Mouse (Mus musculus) T-cell, adult 2 months (primary cell): ENCODE results near the gene Gm42715.
A peak's percentile ranks its signal among the peaks of the same experiment; 100 is the strongest.
"Not testable (repeated sequence)": the region's sequence is repeated elsewhere in the genome, so short reads cannot be mapped to it uniquely, and the experiment has no call there.

Experiments used
- DNase-seq: peaks from one replicate; pipeline ENCODE4 v3.0.0; 2022; ENCODE audit warnings: low spot score

Gm42715 gene

DNA sequence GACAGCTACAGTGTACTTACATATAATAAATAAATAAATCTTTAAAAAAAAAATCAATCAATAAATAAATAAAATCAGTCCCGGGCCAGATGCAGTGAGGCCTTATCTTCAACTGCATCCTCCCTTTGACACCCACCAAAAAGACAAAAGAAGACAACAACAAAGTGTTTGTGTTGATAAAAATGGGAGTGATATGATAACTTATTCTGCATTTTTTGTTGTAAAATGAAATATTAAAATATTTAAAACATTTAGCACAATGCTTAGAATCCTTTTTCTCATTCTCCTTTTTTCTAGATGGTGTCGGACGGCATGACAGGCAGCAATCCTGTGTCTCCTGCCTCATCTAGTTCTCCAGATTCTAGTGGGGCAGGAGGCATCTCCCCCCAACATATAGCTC is at the start of gene Gm42715:
Gm42715 (plus strand) TSS at position 301 of the 400 bp plus-strand sequence.
- no peak for DNase-seq

DNA sequence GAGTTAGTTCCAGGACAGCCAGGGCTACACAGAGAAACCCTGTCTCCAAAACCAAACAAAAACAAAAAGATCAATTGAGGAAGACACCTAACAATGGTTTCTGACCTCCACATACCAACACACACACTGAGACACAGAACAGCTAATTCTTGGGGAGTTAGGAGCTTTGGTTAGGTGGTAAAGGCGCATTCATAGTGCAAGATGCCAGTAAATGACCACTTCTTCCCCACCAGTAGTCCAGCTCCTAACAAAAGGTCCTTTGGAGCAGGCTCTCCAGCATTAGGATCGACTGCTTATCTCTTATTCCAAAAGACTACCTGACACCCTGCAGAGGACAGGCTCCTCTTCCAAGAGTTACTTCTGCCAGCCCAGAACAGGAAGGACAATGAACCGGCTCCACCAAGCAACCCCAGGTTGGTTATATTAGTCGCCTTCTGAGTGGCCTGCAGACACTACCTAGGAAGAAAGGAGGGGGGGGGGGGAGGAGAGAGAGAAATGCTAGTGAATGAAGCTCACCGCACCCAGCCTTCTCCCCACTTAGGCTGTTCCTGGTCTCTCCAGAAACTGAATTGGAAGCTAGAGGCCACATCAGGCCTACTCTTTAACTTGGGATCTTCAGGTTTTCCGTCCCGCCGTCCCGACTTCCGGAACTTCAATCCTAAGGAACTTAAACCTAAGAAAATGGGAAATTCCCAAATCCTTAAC is 49.2 kb upstream of the Gm42715 start:
- DNase-seq: no peak

DNA sequence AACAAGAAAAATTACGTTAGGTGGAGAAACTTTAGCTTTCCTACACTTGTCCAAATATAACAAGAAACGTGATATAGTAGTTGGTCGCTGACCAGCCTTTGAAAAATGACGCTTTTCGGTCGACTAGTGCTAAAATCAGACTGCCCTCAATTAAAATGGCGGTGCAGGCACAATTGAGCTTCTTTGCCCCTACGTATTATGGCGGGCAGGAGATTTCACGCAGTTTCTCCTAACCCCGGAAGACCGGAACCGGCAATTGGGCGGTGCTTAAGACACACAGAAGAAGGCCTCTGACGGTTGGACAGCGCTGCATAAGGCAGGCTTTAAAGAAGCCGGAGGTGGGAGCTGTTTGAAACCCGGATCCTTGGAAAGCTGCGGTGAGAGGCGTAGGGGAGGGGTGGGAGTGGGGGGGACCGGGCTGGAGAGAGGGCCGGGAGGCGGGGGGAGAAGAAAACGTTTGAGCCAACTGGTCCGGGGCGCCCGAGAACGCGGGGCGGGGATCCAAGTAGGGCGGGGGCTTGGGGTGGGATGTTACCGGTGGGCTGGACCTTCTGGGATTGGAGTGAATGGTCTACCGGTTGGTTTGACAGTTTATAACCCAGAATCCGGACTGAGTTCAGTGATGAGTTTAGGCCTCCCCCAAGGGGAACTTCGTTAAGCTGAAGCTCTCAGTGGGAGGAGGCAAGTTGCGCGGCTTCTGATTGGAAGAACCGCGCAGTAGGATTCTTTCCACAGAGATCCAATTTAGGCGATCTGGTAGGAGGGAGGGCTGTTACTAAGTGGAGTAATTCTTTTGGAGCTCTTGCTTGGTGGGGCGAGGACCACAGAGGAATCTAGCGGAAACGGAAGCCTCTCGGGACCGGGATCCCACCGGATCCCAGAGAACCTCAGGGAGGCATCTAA is 48.4 kb upstream of the Gm42715 start:
- peak; percentile 92 for DNase-seq

DNA sequence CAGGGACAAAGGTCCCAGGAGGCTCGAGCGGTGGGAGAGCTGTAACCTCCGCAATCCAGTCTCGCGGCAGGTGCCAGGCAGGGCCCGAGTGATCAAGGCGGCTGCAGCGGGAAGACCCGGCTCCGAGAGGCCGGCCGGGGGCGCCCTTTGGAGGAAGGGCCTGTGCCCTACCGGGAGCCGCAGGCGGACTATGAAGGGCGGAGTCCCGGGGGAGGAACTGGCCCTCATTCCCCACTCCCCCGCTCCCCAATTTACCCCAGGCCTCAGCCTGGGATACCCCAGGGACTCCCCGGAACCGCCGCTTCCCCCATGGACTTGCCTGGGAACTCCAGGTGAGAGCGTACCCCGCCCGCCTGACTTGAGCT is 47.8 kb upstream of the Gm42715 start:
- peak; percentile 34 for DNase-seq

DNA sequence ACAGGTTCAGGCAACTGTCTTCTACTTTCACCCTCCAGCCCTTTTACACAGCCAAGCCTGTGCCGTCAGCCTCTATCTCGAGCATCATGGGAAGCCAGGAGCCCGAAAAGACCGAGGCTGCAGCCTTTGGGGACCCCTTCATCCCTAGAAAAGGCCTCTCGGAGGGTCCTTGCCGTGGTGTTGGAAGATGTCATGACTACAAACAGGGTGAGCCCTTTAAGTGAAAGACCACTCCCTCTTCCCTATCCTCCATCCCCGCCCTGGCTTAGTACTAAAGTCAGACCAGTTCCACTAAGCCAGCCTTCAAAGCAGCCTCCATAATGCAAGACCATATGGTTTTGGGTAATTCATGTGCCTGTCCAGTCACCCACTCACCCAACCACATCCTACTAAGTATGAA is 47.3 kb upstream of the Gm42715 start:
- no peak for DNase-seq

DNA sequence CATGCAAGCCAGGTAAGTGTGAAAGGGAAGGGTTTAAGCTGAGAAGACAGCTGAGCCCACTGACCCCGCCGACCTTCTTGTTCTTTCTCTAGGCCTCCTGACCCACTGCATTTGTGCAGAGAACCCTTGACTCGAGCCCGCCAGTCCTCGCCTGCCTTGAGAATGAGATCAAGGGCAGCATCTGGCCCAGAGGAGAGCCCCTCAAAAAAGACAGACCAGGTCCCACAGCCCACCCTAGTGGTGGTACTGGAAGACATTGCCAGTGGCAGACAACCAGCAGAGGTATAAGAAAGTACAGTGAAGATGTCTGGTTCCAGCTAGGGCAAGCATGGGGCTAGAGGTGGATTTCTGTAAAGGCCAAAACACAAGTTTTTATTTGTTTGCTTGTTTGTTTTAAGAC is 45.7 kb upstream of the Gm42715 start:
- DNase-seq: no peak

DNA sequence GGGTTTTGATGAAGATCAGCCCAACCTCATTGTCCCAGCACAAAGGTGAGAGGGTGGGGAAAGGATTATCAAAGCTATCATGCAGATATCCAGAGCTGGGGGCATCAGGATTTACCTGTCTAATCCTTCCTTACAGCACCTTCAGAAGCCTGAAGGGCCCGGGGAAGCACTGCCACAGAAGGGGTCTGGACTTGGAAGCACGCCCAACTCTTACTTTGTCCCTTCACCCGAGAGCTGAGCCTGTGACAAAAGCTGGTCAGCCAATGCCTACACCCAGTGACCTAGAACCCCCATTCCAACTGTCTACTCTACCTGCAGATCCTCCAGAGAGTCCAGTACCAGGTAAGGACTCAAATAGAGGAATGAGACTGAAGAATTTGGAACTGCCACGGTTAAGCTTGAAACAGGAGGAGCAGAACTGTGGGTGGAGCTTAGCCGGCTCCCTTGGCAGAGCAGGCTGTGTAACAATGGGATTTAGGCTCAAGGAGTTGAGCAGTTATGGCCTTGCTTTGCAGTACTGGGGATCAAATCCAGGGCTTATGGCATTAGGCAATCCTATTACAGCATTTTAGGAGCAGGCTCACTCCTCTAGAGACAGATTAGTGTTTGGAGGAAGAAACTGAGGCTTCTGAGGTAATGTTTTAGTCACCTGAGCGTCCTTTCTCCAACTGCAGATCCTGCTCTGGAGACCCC is 44.9 kb upstream of the Gm42715 start:
- DNase-seq: no peak

DNA sequence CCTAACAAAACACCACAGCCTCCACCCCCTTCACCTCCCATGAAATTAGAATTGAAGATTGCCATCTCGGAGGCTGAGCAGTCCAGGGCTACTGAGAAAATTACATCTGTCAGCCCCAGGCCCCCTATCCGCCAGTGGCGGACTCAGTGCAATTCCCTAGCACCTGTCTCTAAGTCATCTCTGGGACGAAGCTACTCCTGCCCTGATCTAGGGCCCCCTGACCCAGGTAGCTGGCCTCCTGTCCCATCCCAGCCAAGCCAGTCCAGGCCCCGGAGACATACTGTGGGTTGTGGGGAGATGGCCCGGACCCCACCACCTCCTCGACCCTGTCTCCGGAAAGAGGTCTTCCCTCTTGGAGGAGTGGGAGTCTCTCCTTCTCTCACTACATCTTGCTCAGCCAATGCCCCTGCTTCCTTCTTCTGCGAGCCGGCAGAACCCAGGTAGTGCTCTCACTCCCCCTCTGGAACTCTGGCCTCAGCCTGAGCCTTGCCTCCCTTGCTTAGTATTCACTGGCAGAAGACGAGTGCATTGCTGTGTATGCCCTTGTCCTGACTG is 44.1 kb upstream of the Gm42715 start:
- no peak for DNase-seq

DNA sequence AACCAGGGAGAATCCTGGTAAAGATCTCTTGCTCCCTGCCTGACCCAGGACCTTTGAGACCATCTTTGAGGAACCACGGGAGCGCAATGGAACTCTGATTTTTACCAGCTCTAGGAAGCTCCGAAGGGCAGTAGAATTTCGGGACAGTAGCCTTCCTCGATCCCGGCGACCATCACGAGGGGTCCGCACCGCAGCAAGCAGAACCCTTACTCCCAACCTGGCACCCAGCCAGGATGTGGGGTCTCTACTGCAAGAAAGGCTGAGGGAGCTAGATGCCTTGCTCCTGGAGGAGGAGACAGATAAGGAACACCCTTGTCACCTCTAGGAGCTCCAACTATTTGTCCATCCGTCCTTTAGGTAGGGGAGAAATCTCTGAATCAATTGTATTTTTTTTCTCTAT is 43.0 kb upstream of the Gm42715 start:
- no peak for DNase-seq

DNA sequence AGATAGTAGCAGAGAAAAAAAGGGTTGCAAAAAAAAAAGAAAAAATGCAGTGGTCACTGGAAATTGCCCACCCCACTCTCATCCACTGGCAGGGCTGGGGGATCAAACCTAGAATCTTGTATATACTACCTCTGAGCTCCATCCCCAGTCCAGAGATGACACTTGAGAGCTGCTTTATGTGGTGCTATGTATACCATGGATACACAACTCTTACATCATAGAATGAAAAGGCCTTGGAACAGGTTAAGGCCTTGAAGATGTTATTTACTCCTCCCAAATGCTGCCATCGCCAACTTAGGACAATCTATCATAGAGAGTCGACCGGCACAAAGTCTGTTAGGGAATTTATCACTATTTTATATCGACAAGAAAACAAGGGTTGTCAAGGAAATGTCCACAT is 42.5 kb upstream of the Gm42715 start:
- no peak for DNase-seq

DNA sequence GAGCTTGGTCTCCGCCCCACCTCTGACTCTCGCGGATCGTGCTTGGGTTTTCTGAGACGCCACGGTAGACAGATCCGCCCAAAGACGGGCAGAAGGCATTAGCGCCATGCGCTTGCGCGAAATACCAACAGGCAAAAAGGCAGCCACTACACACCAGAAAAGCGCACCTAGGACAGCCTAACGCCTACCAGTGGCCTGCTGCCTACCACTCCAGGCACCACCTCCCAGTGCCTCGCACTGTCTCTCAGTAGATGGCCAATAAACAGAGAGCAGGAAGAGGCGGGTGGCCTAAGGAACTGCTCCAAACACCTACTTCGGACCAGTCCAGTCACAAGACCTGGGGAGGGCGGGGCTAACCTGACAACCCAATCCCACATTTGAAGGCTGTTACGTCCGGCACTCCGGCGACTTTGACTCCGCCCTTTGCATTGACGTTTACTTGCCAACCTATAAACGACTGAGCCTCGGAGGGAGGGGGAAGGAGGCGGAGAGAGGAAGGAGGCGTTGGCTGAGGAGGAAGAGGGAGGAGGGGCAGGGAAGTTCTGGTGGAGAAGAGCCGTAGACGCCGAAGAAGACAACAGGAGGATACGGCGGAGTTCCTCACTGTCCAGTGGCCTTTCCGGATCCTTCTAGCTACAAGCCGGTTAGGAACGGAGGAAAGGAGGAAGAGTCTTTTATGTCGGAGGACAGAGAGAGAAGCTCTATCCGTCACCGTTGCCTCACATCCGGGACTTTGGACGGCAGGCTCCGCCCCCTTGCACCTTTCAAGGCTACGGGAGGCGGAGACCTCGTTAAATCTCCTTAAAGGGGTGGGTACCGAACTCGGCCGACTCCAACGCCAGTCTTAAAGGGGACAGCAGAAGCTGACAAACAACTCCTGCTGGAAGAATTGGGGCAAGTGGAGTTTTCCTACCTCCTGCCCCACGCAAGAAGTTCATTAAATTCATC is 41.4 kb upstream of the Gm42715 start:
- peak; percentile 100 for DNase-seq

DNA sequence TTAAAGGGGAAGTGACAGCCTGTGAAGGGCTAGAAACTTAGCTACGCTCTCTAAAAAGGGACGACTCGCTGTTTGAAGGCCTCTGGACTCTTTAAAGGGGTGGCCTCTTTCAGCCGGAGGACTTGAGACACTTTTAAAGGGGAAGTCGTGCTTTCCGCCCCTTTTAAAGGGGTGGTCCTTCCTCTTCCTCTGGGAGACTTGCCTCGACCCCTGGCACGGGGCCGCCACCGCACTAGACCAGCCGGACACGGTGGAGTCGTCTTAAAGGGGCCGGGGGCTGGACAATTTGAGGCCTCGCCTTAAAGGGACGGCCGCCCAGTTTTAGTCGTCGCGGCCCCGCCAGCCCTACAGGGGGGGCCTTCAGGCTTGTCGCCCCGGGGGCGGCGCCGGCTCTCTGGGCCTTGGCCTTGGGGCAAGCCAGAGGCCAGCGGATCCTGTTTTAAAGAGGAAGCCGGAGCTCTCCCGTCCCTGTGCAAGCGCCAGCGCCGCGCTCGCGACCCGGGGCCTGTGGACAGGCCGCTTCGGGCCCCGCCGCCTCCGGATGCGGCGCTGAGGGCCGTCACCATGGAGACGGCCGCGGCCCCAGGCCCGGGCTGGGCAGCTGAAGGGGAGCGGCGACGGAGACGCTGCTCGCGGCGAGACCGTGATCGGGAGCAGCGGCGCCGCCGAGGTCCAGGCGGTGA is 40.6 kb upstream of the Gm42715 start, which contains the start of gene Fbrs:
Fbrs (plus strand) TSS at position 565 of the 683 bp plus-strand sequence.
- no peak for DNase-seq

DNA sequence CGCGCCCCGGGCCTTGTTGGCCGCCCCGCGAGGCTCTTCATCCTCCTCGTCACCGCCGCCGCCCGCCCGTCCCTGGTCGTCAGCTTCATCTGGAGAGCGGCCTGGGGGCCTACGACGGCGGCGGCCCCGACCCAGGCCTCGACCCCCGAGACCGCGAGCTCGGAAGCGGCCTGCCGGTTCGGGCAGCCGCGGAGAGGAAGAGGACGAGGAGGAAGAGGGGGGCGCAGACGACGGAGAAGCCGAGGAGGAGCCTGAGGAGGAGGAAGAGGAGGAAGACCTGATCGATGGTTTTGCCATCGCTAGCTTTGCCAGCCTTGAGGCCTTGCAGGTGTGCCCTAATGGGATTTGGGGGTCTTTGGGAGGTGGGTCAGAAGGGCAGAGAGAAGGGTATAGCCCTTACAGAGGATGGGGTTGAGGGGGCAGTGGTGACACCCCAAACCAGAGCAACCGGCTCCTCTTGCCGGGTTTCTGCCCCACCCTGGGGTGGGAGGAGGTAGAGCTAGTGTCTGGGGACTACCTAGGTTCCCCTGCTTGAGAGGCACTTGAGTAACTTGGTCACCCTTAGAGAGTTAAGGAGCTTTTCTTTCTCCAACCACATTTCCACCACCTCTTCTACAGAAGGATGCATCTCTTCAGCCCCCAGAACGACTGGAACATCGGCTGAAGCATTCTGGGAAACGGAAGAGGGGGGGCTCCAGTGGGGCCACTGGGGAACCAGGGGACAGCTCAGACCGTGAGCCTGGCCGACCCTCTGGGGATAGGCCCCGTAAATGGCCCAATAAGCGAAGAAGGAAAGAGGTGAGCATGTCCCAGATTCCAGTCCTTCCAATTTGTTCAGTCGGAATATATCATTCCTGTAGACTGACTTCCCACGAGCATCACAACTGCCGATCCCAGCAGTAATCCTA is 39.8 kb upstream of the Gm42715 start:
- peak; percentile 20 for DNase-seq

DNA sequence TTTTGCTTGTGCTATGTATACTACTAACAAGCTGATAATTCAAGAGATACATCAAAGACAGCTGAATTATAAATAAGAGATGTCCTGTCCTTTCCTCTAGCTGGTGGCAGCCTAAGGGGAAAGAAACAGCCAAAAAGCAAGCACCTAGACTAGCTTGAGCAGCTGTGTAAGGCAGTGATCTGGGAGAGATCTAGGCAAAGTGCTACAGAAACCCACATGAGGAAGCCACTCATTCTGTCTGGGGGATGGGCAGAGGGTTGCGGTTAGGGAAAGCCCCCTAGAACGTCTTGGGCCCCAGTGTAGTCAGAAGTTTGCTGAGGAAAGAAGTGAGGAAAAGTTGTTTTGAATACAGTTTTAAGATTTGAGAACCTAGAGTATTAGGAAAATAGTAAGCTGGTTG is 39.1 kb upstream of the Gm42715 start:
- peak; percentile 81 for DNase-seq

DNA sequence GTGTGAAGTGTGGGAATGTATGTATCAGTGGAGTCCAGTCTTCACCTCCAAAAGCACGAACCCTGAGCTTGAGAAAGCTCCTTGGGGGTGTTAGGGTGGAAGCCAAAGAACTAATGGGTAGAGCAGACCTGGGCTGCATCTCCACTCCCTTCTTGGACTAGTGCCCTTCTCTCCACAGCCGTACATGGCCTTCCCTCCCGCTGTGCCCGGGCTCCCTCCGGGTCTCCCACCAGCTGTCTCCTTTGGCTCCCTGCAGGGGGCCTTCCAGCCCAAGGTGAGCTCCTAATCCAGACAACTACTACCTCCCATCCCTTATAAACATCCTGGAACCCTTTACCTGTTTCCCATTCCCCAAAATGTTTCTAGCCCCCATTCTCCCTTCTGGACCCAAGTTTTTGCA is 34.0 kb upstream of the Gm42715 start:
- no peak for DNase-seq

DNA sequence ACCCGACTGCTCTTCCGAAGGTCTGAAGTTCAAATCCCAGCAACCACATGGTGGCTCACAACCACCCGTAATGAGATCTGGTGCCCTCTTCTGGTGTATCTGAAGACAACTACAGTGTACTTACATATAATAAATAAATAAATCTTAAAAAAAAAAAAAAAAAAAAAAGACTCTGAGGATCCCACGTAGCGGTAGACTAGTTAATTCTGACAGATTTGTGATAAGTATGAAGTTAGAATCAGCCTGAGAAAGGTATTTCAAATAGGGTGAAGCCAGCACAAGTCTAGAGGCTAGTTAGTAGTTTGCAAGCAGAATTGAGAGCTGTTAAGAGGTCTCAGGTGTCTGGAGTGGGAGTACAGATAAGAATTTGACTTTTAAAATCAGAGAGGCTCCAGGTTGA is 31.0 kb upstream of the Gm42715 start:
- DNase-seq: not testable (repeated sequence)

DNA sequence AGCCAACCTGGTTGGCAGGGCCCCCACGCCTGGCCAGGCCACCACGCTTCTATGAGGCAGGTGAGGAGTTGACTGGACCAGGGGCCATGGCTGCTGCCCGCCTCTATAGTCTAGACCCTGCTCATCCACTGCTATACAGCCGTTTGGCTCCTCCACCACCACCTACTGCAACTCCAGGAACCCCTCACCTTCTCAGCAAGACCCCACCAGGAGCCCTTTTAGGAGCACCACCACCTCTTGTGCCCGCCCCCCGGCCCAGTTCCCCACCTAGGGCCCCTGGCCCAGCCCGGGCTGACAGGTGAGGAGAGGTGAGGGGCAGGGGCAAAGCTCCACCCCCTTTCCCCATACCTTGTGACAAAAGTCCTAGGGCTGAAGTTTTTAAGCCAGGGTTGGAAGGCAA is 29.4 kb upstream of the Gm42715 start:
- DNase-seq: no peak

DNA sequence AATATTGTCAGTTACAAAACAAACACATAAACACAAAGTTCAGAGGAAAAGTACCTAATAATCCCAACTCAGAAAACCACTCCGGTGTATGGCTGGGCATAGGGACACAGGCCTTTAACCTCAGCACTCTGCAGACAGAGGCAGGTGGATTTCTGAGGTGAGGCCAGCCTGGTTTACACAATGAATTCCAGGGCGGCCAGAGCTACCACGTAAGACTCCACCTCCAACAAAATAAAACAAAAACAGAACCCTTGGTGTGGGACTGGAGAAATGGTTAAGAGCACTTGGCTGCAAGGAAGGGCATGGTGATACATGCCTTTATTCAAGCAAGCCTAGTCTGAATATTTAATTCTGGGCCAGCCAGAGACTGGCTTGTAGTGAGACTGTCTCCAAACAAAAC is 27.5 kb upstream of the Gm42715 start:
- no peak for DNase-seq

DNA sequence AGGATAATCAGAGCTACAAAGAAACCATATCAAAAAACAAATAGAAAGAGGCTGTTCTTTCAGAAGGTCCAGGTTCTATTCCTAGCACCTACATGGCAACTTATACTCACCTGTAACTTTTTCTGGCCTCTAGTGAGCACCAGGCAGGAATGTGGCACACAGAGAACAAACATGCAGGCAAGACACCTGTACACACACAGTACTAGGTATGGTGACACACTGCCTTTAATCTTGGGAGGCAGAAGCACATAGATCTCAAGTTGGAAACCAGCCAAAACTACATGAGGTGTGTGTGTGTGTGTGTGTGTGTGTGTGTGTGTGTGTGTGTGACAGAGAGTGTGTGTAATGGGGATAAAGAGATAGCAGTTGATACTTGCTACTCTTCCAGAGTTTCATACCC is 24.7 kb upstream of the Gm42715 start:
- no peak for DNase-seq

DNA sequence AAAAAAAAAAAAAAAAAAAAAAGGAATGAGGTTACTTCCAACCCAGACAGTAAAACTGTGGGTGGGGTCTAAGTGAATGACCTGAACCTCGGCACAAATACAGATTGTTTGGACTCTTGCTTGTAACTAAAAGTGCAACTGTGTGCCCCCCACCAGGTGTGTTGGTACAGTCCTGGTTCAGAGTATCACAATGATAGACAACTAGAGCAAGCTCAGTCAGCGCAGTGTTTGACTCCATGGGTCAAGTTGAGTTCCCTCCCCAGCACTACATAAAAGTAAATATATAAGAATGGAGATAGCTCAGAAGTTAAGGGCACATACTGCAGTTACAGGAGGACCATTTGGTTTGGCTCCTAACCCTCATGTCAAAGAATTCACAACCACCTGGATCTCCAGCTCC is 22.0 kb upstream of the Gm42715 start:
- no peak for DNase-seq
